Mouse (Mus musculus): Measurements from ENCODE around the gene Vangl1. TPM values are rescaled to one million over a fixed set of nuclear protein-coding genes. Genes with fewer than 3 reads are reported as not detected.

The Vangl1 gene
- polyA plus RNA-seq, 1 experiment from 2014 or later: 14.0 TPM

- no peak overlapping the region for H3K4me3 ChIP-seq (ENCODE audit: low read depth, low read length)
- no peak for ATAC-seq
- TF ChIP-seq EP300 (IDR thresholded peaks at IDR 0.05) (no peak), CTCF (IDR thresholded peaks at IDR 0.05) (no peak)
- H3K27me3 ChIP-seq (replicated peaks; ENCODE audit: insufficient read depth, low read length): no peaks in the 10 kb centered on the region
- no peak overlapping the region for H3K27ac ChIP-seq (ENCODE audit: low read length)
- no peaks in the 10 kb centered on the region for H3K9me3 ChIP-seq (ENCODE audit: low read length)
- no peak overlapping the region for H3K9ac ChIP-seq (replicated peaks; ENCODE audit: low read depth)
- 56% methylated on average over 9 of the region's 9 CpGs for WGBS
- no peaks in the 10 kb centered on the region for H3K4me1 ChIP-seq (ENCODE audit: insufficient read depth, low read depth, low read length)
- H3K36me3 ChIP-seq (ENCODE audit: insufficient read depth, low read length): no peaks in the 10 kb centered on the region
- H3K4me2 ChIP-seq (replicated peaks; ENCODE audit: low read depth, low read length): no peak overlapping the region
- no peak for DNase-seq (ENCODE audit: low spot score)
Observed at GRCm38 (mm10) chr3:102103811-102104565, 100.5 kb downstream of the Vangl1 start.

Other genes starting within 250 kb of the Vangl1 start
- not detected in 2 replicates for gene Nhlh2, start 194.6 kb downstream of the Vangl1 start, polyA plus RNA-seq (2015; fragmentation: Nextera tagmentation; extraction: Ambion mirVana)
- 7.0 and 9.0 TPM in 2 replicates for gene Casq2, start 118.3 kb downstream of the Vangl1 start, polyA plus RNA-seq (2015; fragmentation: Nextera tagmentation; extraction: Ambion mirVana)